Mouse (Mus musculus): ENCODE data around the gene Zfp28. TPM values are rescaled to one million over a fixed set of nuclear protein-coding genes. Genes with fewer than 3 reads are reported as not detected.

The Zfp28 gene
- polyA plus RNA-seq, 1 experiment from 2014 or later = 9.4 TPM

DNA sequence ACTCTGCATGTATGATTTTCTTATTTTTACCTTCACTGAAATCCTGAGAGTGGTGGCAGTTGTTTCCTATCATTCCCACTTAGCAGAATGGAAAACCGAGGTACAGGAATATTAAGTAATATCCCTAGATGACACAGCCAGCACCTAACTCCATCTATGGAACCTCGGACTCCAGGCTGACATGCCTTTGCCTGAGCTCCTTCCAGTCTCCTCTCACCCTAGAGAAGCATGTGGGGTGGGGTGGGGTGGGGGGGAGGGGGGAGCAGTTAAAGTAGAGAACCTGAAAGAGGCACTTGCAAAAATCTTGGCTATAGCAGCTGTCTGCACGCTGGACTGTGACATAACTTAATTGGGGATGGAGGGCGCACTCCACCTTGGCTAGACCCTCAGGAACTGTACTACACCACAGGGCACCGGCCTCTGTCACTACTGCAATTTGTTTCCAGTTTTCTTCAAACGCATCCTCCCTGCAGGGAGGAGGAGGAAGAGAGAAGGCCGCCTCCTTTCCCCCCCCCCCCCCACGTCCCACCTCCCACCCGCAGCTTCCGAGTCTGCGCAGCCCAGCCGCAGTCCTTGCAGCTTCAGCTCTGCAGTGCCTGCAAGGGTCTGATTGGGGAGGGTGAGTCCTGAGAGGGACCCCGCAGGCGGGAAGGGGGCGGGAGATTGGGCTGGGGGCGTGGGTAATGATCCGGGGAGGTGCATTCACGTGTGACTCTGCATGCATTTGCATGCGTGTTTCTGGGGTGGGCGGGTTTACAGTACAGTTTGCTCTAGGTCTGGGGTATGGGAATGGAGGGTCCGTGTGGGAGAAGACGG lies 31.7 kb downstream of the Zfp28 start:
- Histone ChIP-seq H3K9ac (no peak overlapping the region), H3K36me3 (no peaks in the 10 kb centered on the region), H3K27me3 (no peaks in the 10 kb centered on the region), H3K27ac (no peak overlapping the region), H3K4me1 (no peaks in the 10 kb centered on the region), H3K4me2 (no peak overlapping the region), H3K9me3 (no peaks in the 10 kb centered on the region), H3K4me3 (no peak overlapping the region)
- no peak for ATAC-seq (ENCODE audit: borderline replicate concordance, extremely low read depth, low FRiP score, low TSS enrichment)
- WGBS = 9% methylated on average over 20 of the region's 22 CpGs

DNA sequence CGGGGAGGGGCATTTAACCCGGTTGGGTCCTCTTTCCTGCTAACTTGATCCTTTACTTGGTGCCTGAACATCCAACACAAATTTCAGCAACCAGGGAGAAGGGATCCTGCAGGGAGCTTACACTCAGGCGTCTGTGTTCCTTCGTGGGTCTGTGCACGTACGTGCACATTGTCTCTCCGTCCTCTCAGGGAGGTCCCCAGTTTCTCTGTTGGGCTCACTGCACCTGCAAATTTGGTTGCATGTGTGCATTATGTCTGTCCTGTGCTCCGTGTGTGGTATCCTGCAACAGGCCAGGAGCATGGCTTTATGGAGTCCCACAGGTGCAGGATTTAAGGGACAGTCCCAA lies 32.3 kb downstream of the Zfp28 start:
- H3K27ac ChIP-seq = no peak overlapping the region
- H3K36me3 ChIP-seq = no peaks in the 10 kb centered on the region
- WGBS = 21% methylated on average over 8 of the region's 8 CpGs
- ATAC-seq (ENCODE audit: borderline replicate concordance, extremely low read depth, low FRiP score, low TSS enrichment) = no peak
- no peaks in the 10 kb centered on the region for H3K4me1 ChIP-seq
- H3K4me2 ChIP-seq = no peak overlapping the region
- H3K4me3 ChIP-seq = no peak overlapping the region
- H3K27me3 ChIP-seq = no peaks in the 10 kb centered on the region
- no peak overlapping the region for H3K9ac ChIP-seq
- no peaks in the 10 kb centered on the region for H3K9me3 ChIP-seq

DNA sequence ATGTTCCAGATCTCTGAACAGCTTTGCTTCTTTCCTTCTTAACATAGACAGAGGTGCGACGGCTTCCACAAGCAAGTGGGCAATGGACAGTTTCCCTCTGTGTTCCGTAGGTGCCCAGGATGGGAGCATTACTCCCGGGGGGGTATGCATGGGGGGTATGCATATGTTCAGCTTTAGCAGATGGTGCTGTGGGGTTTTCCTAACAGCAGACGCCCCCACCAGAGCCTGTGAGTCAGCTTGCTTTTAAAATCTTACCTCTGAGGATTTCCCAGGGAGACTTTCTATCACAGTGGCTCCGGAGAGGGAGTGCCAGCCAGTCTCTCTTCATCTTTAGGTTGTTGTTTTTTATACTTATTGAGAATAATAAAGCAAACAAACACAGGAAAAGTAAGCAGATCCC lies 36.8 kb downstream of the Zfp28 start:
- H3K9me3 ChIP-seq = no peaks in the 10 kb centered on the region
- 63% methylated on average over 6 of the region's 6 CpGs for WGBS
- H3K4me2 ChIP-seq = no peak overlapping the region
- H3K4me3 ChIP-seq = no peak overlapping the region
- no peaks in the 10 kb centered on the region for H3K4me1 ChIP-seq
- no peaks in the 10 kb centered on the region for H3K27me3 ChIP-seq
- H3K36me3 ChIP-seq = no peaks in the 10 kb centered on the region
- no peak for ATAC-seq (ENCODE audit: borderline replicate concordance, extremely low read depth, low FRiP score, low TSS enrichment)
- no peak overlapping the region for H3K9ac ChIP-seq
- no peak overlapping the region for H3K27ac ChIP-seq

DNA sequence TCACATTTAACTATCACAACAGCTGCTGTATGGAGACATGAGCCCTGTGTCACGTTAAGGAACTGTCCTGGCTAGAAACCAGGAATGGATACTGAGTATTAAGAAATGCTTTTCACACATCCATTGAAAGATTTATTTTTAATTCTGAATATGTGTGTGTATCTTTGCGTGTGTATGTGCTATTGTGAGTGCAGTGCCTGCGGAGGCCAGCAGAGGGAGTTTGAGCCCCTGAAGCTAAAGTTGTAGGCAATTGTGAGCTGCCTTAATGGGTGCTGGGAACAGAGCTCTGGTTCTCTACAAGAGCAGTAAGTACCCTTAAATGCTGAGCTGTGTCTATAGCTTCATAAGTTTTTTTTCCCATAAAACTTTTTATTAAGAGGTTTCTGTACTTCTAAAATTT lies 46.3 kb downstream of the Zfp28 start:
- Histone ChIP-seq H3K9me3 (peaks cover 5% of the 10 kb centered on the region; the same call in 1 of the 2 replicates), H3K4me1 (no peaks in the 10 kb centered on the region), H3K4me2 (no peak overlapping the region), H3K27me3 (no peaks in the 10 kb centered on the region), H3K27ac (no peak overlapping the region), H3K9ac (no peak overlapping the region), H3K36me3 (no peaks in the 10 kb centered on the region), H3K4me3 (no peak overlapping the region)
- WGBS = 80% methylated on average over 3 of the region's 3 CpGs
- ATAC-seq (ENCODE audit: borderline replicate concordance, extremely low read depth, low FRiP score, low TSS enrichment) = no peak

DNA sequence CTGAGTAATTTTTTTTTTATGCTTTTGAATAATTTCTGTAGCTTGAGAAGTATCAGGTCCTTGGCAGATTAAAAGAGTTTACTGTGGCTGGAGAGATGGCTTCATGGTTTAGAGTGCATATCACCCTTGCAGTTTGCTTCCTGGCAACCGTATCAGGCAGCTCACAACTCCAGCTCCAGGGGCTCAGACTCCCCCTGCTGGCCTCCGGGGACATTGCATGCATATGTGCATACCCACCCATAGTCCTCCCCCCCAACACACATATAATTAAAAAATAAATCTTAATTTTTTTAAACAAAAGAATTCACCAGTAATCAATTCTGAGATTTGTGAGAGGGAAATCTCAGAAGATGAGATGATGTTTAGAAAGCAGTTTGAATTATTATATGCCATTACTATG lies 47.2 kb downstream of the Zfp28 start:
- H3K4me2 ChIP-seq = no peak overlapping the region
- no peak overlapping the region for H3K27ac ChIP-seq
- H3K9ac ChIP-seq = no peak overlapping the region
- no peak for ATAC-seq (ENCODE audit: borderline replicate concordance, extremely low read depth, low FRiP score, low TSS enrichment)
- peaks cover 5% of the 10 kb centered on the region; the same call in 1 of the 2 replicates for H3K9me3 ChIP-seq
- WGBS = 38% methylated on average over 2 of the region's 2 CpGs
- H3K4me1 ChIP-seq = no peaks in the 10 kb centered on the region
- no peaks in the 10 kb centered on the region for H3K36me3 ChIP-seq
- no peak overlapping the region for H3K4me3 ChIP-seq
- H3K27me3 ChIP-seq = no peaks in the 10 kb centered on the region

DNA sequence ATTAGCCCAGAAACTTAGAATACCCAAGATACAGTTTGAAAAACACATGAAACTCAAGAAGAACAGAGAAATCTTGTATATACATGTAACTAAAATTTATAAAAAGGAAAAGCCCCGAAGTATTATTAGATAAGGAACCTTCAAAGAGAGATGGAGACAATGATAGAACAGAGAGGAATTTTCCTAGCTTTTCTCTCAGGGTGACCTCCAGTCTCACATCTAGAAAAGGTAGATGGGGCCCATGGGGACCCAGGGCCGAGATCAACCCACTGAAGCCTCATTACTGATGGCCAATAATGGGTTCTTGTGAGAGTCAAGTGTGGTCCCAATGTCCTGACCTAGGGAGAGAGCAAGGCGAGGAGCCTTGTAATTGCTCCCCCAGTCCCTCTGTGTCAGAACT lies 55.3 kb downstream of the Zfp28 start, which contains the start of gene Olfr1344:
Gene Olfr1344, plus strand, starts transcription at position 301 of the 400 bp plus-strand sequence.
- H3K27ac ChIP-seq = no peak within 1 kb of the TSS
- no peaks in the 10 kb centered on the region for H3K4me1 ChIP-seq
- H3K9me3 ChIP-seq = no peaks in the 10 kb centered on the region; the same call in 1 of the 2 replicates
- 69% methylated on average over 3 of the region's 3 CpGs for WGBS
- no peaks in the 10 kb centered on the region for H3K36me3 ChIP-seq
- no peaks in the 10 kb centered on the region for H3K27me3 ChIP-seq
- no peak within 1 kb of the TSS for H3K9ac ChIP-seq
- no peak within 1 kb of the TSS for H3K4me3 ChIP-seq
- no peak for ATAC-seq (ENCODE audit: borderline replicate concordance, extremely low read depth, low FRiP score, low TSS enrichment)
- H3K4me2 ChIP-seq = no peak within 1 kb of the TSS

DNA sequence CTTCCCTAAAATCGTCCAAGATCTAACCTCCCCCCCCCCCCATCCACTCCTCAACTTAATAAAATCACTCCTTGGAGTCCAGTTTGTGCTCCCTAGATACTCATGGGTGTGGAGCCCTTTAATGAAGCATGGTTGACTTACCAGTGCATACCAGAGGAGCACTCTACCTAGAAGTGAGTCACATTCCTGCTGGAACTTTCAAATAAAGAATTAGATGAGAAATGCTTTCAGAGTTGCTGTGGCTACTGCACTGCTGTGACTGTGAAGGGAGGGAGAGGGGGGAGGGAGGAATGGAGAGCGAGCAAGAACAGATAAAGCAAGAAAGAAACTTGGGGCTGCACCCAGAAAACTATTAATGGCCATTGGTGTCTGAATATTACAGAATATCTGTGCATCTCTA lies 58.1 kb downstream of the Zfp28 start:
- H3K4me1 ChIP-seq = no peaks in the 10 kb centered on the region
- H3K9ac ChIP-seq = no peak overlapping the region
- H3K4me2 ChIP-seq = no peak overlapping the region
- no peaks in the 10 kb centered on the region for H3K36me3 ChIP-seq
- H3K9me3 ChIP-seq = no peaks in the 10 kb centered on the region; the same call in 1 of the 2 replicates
- no peak for ATAC-seq (ENCODE audit: borderline replicate concordance, extremely low read depth, low FRiP score, low TSS enrichment)
- no peaks in the 10 kb centered on the region for H3K27me3 ChIP-seq
- no peak overlapping the region for H3K27ac ChIP-seq
- H3K4me3 ChIP-seq = no peak overlapping the region
- 51% methylated on average over 2 of the region's 2 CpGs for WGBS

Other genes with a start within 250 kb of the Zfp28 start
- 24.6 and 25.4 TPM in 2 replicates for gene Zfp787, start 227.3 kb upstream of the Zfp28 start, polyA plus RNA-seq (2015; fragmentation: Nextera tagmentation; extraction: Ambion mirVana)
- gene Zfp444, start 211.1 kb upstream of the Zfp28 start, polyA plus RNA-seq (2015; fragmentation: Nextera tagmentation; extraction: Ambion mirVana) = 55.8 and 62.2 TPM in 2 replicates
- not detected in 2 replicates for gene Galp, start 186.2 kb upstream of the Zfp28 start, polyA plus RNA-seq (2015; fragmentation: Nextera tagmentation; extraction: Ambion mirVana)
- not detected in 2 replicates for gene Zscan5b, start 161.0 kb upstream of the Zfp28 start, polyA plus RNA-seq (2015; fragmentation: Nextera tagmentation; extraction: Ambion mirVana)
- 0.25 TPM in 1 of 2 replicates, not detected in the other for gene Epp13, start 130.6 kb upstream of the Zfp28 start, polyA plus RNA-seq (2015; fragmentation: Nextera tagmentation; extraction: Ambion mirVana)
- 5.6 and 7.1 TPM in 2 replicates for gene Zfp667, start 96.7 kb upstream of the Zfp28 start, polyA plus RNA-seq (2015; fragmentation: Nextera tagmentation; extraction: Ambion mirVana)
- gene Zfp583, start 52.0 kb upstream of the Zfp28 start, polyA plus RNA-seq (2015; fragmentation: Nextera tagmentation; extraction: Ambion mirVana) = 5.6 and 7.3 TPM in 2 replicates
- gene Gm3854, start 39.5 kb upstream of the Zfp28 start, polyA plus RNA-seq (2015; fragmentation: Nextera tagmentation; extraction: Ambion mirVana) = 1.5 and 1.6 TPM in 2 replicates
- gene Zfp78, start 20.0 kb upstream of the Zfp28 start, polyA plus RNA-seq (2015; fragmentation: Nextera tagmentation; extraction: Ambion mirVana) = 3.4 TPM in 2 replicates
- 0.20 TPM in 1 of 2 replicates, not detected in the other for gene Smim17, start 15.4 kb downstream of the Zfp28 start, polyA plus RNA-seq (2015; fragmentation: Nextera tagmentation; extraction: Ambion mirVana)
- gene Gm20715, start 27.0 kb downstream of the Zfp28 start, polyA plus RNA-seq (2015; fragmentation: Nextera tagmentation; extraction: Ambion mirVana) = 0.04 TPM in 2 replicates
- not detected in 2 replicates for gene Olfr1344, start 55.4 kb downstream of the Zfp28 start, polyA plus RNA-seq (2015; fragmentation: Nextera tagmentation; extraction: Ambion mirVana)
- gene Olfr1336, start 72.9 kb downstream of the Zfp28 start, polyA plus RNA-seq (2015; fragmentation: Nextera tagmentation; extraction: Ambion mirVana) = not detected in 2 replicates
- not detected in 2 replicates for gene Olfr1346, start 83.8 kb downstream of the Zfp28 start, polyA plus RNA-seq (2015; fragmentation: Nextera tagmentation; extraction: Ambion mirVana)
- not detected in 2 replicates for gene Olfr5, start 103.6 kb downstream of the Zfp28 start, polyA plus RNA-seq (2015; fragmentation: Nextera tagmentation; extraction: Ambion mirVana)
- gene Olfr1347, start 116.5 kb downstream of the Zfp28 start, polyA plus RNA-seq (2015; fragmentation: Nextera tagmentation; extraction: Ambion mirVana) = not detected in 2 replicates
- gene Olfr1348, start 125.5 kb downstream of the Zfp28 start, polyA plus RNA-seq (2015; fragmentation: Nextera tagmentation; extraction: Ambion mirVana) = not detected in 2 replicates
- gene Olfr1349, start 139.7 kb downstream of the Zfp28 start, polyA plus RNA-seq (2015; fragmentation: Nextera tagmentation; extraction: Ambion mirVana) = not detected in 2 replicates
- gene Olfr1350, start 181.5 kb downstream of the Zfp28 start, polyA plus RNA-seq (2015; fragmentation: Nextera tagmentation; extraction: Ambion mirVana) = not detected in 2 replicates

All from lung, embryonic 15.5 days (tissue).